Mouse (Mus musculus) right cerebral cortex, adult 2 months (tissue): ENCODE measurements around the gene Abca7.
"Not testable (repeated sequence)": the region's sequence is repeated elsewhere in the genome, so short reads cannot be mapped to it uniquely, and the experiment has no call there.

Source experiments
- DNase-seq, 2 experiments: peaks; one replicate each; pipeline ENCODE4 v3.0.0; 2021 to 2022; ENCODE audit warnings: low spot score in 2 of 2

Abca7 gene

GRCm38 (mm10) chr10:79996272-79997033, at the start of gene Abca7:
Gene Abca7 (plus strand): TSS chr10:79996494.
- DNase-seq = peak; percentile 95 to 97

- no peak for DNase-seq
Observed at GRCm38 (mm10) chr10:79946752-79947322, 49.5 kb upstream of the Abca7 start.

- DNase-seq = no peak
Observed at GRCm38 (mm10) chr10:79947502-79947901, 48.8 kb upstream of the Abca7 start.

DNA sequence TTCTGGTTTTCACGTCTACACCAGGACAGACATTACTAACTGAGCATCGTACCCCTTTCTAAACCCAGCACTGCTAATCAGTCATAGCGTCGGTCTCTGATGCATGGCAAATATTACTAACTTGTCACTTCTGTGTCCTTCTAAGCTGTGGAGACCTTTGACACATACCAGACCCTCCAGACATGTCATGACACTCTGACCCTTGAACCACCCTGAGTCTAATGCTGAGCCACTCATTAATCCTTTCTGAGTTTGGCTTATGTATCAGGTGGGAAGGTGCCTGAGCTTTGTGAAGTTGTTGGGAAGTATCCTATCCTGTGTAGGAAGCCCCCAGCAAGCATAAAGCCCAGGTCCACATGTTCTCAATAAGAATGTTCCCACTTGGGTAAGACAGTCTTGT, 46.4 kb upstream of the Abca7 start:
- DNase-seq = no peak

GRCm38 (mm10) chr10:79950661-79951060, 45.6 kb upstream of the Abca7 start:
- no peak for DNase-seq

- DNase-seq = peak in 1 of 2 experiments; percentile 28
Observed at GRCm38 (mm10) chr10:79953946-79954345, 42.3 kb upstream of the Abca7 start.

- no peak for DNase-seq
Observed at GRCm38 (mm10) chr10:79955691-79956090, 40.6 kb upstream of the Abca7 start.

- DNase-seq = no peak
Observed at GRCm38 (mm10) chr10:79956643-79957154, 39.6 kb upstream of the Abca7 start.

GRCm38 (mm10) chr10:79958140-79958816, 38.0 kb upstream of the Abca7 start:
- peak; percentile 69 to 82 for DNase-seq

- DNase-seq = not testable (repeated sequence)
Observed at GRCm38 (mm10) chr10:79959412-79959811, 36.9 kb upstream of the Abca7 start.

DNA sequence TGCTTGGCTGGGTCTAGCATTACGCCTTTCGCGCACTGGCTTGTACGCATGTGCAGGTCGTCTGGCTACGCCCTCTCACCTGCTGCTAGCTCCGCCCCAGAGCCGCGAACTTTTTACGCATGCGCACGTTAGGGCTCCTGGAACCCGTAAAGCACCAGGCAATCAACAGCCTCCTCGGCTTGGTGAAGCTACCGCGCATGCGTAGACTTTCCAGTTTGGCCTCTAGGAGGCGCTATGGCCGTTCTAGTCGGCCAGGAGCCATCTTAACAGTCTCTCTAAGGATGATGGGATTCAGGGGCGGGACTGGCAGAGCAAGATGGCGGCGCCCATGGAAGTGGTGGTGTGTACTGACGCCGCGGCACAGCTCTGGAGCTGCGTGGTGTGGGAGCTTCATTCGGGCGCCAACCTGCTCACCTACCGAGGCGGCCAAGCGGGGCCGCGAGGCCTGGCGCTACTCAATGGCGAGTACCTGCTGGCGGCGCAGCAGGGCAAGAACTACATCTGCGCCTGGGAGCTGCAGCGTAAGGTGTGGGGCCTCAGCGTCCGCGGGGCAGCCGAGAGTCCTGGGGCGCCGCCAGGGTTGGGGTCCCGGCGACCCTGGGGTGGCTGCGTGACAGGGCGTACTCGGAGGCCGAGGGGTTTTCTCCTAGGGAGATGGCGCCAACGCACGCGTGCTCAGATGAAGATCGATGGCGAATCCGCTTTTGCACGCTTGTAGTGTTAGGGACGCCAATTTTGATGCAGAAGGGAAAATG, 36.3 kb upstream of the Abca7 start, which contains the start of gene Wdr18:
Gene Wdr18, plus strand, starts transcription at position 306 of the 755 bp plus-strand sequence.
- peak; percentile 100 for DNase-seq

DNA sequence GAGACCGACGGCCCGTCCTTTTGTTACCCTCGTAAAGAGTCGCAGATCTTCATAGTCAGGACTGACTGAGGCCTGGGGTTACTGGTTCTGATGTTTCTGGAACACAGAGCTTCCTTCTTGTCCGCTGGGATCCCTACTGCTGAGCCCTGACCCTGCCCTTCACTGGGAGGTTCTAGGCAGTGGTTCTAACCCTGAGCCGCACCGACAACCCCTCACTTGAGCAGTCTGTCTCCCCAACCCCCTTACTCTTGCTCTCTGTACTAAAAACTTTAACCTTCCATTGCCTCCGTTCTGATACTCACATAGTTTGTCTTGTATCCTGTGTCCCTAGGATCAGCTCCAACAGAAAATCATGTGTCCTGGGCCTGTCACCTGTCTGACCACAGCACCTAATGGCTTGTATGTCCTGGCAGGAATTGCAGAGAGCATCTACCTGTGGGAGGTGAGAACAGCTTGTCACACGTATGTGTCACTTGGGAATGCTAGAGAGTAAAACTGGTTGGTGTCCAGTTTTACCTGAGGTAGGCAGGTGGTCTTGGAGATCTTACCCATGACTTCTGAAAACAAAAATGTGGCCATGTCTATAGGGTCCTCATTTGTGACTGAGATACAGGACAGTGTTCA, 35.5 kb upstream of the Abca7 start:
- DNase-seq = no peak

DNA sequence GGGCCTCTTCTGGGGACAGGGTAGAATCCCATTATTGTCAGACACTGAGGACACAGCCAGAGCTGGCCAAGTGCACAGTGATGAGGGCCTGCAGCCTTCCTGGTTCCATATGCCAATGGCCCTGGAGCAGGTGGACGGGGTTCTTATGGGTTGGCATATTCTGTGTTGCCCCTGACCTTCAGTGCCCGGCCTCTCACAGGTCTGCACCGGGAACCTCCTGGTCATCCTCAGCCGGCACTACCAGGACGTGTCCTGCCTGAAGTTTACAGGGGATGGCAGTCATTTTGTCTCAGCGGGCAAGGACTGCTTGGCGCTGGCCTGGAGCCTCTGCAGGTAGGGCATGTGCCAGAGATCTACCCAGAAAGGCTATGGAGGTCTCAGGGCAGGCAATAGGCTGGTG, 31.6 kb upstream of the Abca7 start:
- DNase-seq = no peak

DNA sequence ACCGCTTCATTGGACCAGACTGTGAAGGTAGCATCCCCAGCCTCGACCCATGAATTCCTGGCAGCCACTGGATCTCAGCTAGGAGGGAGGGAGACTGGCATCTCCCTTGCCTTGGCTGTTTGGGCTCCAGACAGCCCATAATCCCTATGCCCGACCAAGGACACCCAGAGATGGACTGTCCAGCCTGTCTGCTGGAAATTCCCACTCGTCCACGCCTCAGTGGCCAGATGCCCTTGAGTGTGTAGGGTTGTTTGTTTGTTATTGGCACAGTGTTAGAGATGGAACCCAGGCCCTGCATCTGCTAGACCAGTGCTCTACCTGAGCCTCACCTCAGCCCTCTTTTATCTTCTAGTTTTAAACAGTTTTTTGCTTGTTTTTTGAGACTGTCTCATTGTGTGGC, 31.0 kb upstream of the Abca7 start:
- DNase-seq = no peak

DNA sequence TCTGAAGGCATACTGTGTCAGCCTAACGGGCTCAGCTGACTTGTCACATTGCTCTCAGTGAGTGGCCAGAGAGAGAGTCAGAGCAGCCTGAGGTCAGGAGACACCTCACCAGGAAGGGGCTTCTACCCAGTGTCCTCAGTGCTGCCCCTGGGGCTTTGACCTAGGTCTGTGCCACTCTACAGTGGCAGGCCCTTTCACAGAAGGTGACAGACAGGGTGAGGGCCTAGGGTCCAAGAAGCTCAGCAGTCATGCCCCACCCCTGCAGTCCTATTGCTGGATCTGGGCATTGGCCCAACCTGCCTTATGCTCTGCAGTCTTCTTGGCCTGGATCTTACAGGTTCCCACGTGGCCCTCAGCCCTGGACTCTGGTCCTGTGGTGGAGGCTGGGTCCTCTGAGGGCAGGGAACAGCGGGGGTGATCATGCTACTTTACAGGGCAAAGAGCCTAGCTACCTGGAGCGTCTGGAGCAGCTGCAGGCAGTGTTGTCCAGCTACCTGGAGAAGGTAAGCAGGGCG, 29.4 kb upstream of the Abca7 start:
- DNase-seq = no peak

DNA sequence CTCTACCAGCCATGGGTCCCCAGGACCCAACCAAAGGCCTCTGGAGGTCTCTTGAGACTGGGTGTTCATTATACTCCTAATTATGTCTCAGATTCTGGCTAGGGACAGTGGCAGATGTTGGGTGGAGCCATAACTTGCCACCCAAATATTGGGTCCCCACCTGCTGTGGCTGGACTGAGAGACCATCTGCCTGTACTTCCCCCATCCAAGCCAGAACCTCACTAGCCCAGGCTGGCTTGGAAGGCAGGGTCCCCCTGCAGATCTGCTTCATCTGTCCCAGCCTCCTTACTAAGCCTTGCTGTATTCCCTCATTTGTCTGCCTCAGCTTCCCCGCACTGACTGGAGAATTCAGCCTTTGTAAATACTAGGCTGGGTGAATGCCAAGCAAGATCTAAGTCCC, 28.1 kb upstream of the Abca7 start:
- no peak for DNase-seq

DNA sequence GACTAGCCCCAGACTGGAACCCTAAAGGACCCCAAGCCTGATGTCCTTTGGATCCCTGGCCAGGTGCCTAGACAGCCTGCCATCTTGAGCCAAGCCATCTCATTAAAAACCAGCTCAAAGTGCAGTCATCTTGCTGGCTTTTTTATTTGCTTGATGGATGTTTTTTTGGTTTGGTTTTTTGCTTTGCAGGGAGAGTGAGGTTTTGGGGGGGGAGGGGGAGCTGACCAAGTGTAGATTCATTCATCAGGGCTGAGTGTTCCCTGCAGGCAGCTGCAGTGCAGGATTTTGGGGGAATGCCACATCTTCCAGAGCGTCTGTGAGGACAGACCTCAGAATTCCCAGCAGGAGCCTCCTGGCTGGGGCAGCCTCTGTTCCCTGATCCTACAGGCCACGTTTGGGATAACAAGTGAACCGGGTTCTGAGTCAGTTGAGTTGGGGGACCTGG, 27.1 kb upstream of the Abca7 start:
- no peak for DNase-seq

- no peak for DNase-seq
Observed at GRCm38 (mm10) chr10:79970415-79971182, 25.7 kb upstream of the Abca7 start, which contains the start of gene Grin3b. Gene Grin3b (plus strand): TSS chr10:79970715.

DNA sequence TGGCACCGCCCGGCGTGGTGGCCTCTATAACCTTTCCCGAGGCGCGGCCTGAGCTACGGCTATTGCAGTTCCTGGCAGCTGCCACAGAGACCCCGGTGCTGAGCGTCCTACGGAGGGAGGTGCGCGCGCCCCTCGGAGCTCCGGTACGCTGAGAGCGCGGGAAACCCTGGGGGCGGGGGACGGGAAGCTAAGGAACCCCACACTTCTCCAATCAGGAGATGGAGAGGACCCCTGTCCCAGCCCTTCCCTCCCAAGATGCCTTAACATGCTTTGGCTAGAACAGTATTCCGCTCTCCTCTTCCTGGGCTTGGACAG, 25.2 kb upstream of the Abca7 start:
- no peak for DNase-seq

GRCm38 (mm10) chr10:79972831-79973230, 23.5 kb upstream of the Abca7 start:
- no peak for DNase-seq
